Mouse (Mus musculus) hindbrain, embryonic 16.5 days (tissue): ENCODE measurements around the gene Cmas. TPM values are rescaled to one million over a fixed set of nuclear protein-coding genes. Genes with fewer than 3 reads are reported as not detected.
A peak's percentile ranks its signal among the peaks of the same experiment; 100 is the strongest.

Experiments
- ATAC-seq: fragments of 200-750 bp; cut with Nextera tagmentation; 2 replicates; pipeline ENCODE4 v1.8.0; 2017; ENCODE audit warnings: moderate TSS enrichment, moderate library complexity
- H3K27ac ChIP-seq: fragments of 300-500 bp; sonication (generic); 2 replicates; pipeline ENCODE4 v1.5.1; 2014; ENCODE audit warnings: low read depth, mild to moderate bottlenecking, control low read depth, low read length, moderate library complexity
- H3K27me3 ChIP-seq: fragments of 300-500 bp; sonication (generic); replicated peaks from 2 replicates; pipeline ENCODE4 v1.6.1; 2014; ENCODE audit warnings: low read length; ENCODE audit not compliant: control insufficient read depth, insufficient read depth
- H3K36me3 ChIP-seq: fragments of 300-500 bp; sonication (generic); 2 replicates; pipeline ENCODE4 v1.6.1; 2014; ENCODE audit warnings: mild to moderate bottlenecking, low read length, moderate library complexity, mixed read lengths; ENCODE audit not compliant: control insufficient read depth, insufficient read depth
- H3K4me1 ChIP-seq: fragments of 300-500 bp; sonication (generic); 2 replicates; pipeline ENCODE4 v1.6.1; 2014; ENCODE audit warnings: low read depth, low read length; ENCODE audit not compliant: control insufficient read depth, insufficient read depth
- H3K4me2 ChIP-seq: fragments of 300-500 bp; sonication (generic); 2 replicates; pipeline ENCODE4 v1.6.1; 2014; ENCODE audit warnings: mild to moderate bottlenecking, low read length, control low read depth, moderate library complexity
- H3K4me3 ChIP-seq: fragments of 300-500 bp; sonication (generic); 2 replicates; pipeline ENCODE4 v1.5.1; 2014; ENCODE audit warnings: mild to moderate bottlenecking, low read length, control low read depth, moderate library complexity
- H3K9ac ChIP-seq: fragments of 300-500 bp; sonication (generic); 2 replicates; pipeline ENCODE4 v1.6.1; 2014; ENCODE audit warnings: low read depth, mild to moderate bottlenecking, control low read depth, low read length, moderate library complexity
- H3K9me3 ChIP-seq: fragments of 300-500 bp; sonication (generic); 2 replicates; pipeline ENCODE4 v1.6.1; 2014; ENCODE audit warnings: mild to moderate bottlenecking, low read length, moderate library complexity; ENCODE audit not compliant: control insufficient read depth
- WGBS: fragments of 180-500 bp; shearing (Covaris S2); extraction: QIAGEN DNeasy Blood & Tissue Kit; methylation state at CpG from one replicate; pipeline ENCODE4 v1.1.7; 2014; 5-methylcytosine and 5-hydroxymethylcytosine counted together
- polyA plus RNA-seq: library from polyadenylated mRNA; unstranded; fragments of >200 nt; fragmentation: Nextera tagmentation; extraction: Ambion mirVana; gene quantifications from 2 replicates; pipeline ENCODE4 v1.2.1, GENCODE M21; 2015

Gene Cmas
- polyA plus RNA-seq, 1 experiment from 2014 or later: 193 TPM

DNA sequence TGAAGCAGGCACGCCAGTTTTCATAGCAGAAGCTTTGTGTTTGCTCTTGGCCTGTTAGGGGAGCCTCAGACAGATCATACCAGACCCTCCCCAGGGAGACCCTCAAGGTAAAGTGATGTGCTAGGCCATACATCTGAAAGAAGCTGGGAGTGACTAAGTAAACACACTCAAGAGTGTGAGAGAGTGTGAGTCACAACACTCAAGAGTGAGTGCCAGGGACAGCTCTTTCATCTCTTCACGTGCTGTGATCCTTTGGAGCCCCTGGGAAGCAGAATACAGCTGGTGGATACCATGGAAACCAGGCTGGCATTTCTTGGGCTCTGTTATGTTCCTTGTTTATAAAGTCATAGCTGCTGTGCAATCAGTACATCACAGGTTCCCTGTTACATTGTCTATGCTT lies 8.4 kb downstream of the Cmas start:
- H3K27me3 ChIP-seq: no peaks in the 10 kb centered on the region
- 47% methylated on average over 2 of the region's 2 CpGs for WGBS
- peaks cover 24% of the 10 kb centered on the region for H3K36me3 ChIP-seq
- no peaks in the 10 kb centered on the region for H3K4me1 ChIP-seq
- H3K4me3 ChIP-seq: no peak overlapping the region
- H3K4me2 ChIP-seq: no peak overlapping the region
- ATAC-seq: no peak
- no peak overlapping the region for H3K27ac ChIP-seq
- H3K9me3 ChIP-seq: no peaks in the 10 kb centered on the region
- no peak overlapping the region for H3K9ac ChIP-seq

DNA sequence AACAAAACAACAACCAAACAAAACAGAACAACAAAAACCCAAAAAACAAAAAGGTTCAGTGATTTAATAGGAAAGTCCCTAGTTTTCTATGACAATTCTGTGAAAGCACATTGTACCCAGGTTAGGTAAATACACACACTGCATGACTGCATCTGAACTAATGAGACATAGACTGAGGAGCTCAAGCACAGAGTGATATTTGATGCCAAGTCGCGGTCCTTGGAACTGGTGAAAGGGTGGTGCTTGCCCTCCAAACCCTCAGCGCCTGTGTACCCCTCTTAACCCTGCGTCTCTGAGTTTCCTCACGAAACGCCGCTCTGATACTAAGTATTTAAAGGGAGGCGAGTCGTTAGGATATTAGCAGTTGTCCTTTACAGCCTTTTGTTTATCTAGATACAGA lies 10.8 kb downstream of the Cmas start:
- WGBS: 83% methylated on average over 9 of the region's 9 CpGs

DNA sequence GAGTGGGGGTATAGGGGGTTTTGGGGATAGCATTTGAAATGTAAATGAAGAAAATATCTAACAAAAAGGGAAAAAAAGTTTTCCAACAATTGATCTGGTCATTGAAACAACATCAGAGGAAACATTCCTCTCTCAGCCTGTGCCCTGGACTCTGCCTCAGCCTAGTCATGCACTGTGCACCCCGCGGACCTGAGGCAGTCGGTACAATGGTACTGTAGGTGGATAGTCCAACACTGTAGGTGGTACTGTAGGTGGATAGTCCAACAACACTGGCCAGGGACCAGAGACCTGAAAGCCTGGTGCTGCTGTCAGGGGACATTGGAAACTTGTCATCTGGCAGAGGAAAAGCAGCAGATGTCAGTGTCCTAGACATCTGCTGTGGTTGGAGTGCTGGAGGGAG lies 13.4 kb downstream of the Cmas start:
- no peaks in the 10 kb centered on the region for H3K27me3 ChIP-seq
- 92% methylated on average over 3 of the region's 3 CpGs for WGBS
- no peak for ATAC-seq

More for the DNA sequence above, 10.8 kb downstream of the Cmas start:
- Histone ChIP-seq H3K9me3 (no peaks in the 10 kb centered on the region), H3K27ac (no peak overlapping the region), H3K27me3 (no peaks in the 10 kb centered on the region), H3K4me1 (no peaks in the 10 kb centered on the region), H3K4me2 (no peak overlapping the region), H3K36me3 (peaks cover 31% of the 10 kb centered on the region), H3K4me3 (no peak overlapping the region), H3K9ac (no peak overlapping the region)
- ATAC-seq: no peak

GRCm38 (mm10) chr6:142771643-142772042 lies 15.2 kb downstream of the Cmas start:
- Histone ChIP-seq H3K4me3 (no peak overlapping the region), H3K9me3 (no peaks in the 10 kb centered on the region), H3K36me3 (peaks cover 31% of the 10 kb centered on the region), H3K27me3 (no peaks in the 10 kb centered on the region), H3K4me1 (no peaks in the 10 kb centered on the region), H3K4me2 (no peak overlapping the region), H3K9ac (no peak overlapping the region), H3K27ac (no peak overlapping the region)
- 95% methylated on average over 4 of the region's 4 CpGs for WGBS
- no peak for ATAC-seq

More for the DNA sequence above, 13.4 kb downstream of the Cmas start:
- no peak overlapping the region for H3K4me2 ChIP-seq
- H3K9ac ChIP-seq: no peak overlapping the region
- H3K27ac ChIP-seq: no peak overlapping the region
- H3K36me3 ChIP-seq: peaks cover 41% of the 10 kb centered on the region
- no peak overlapping the region for H3K4me3 ChIP-seq
- no peaks in the 10 kb centered on the region for H3K4me1 ChIP-seq
- H3K9me3 ChIP-seq: no peaks in the 10 kb centered on the region

DNA sequence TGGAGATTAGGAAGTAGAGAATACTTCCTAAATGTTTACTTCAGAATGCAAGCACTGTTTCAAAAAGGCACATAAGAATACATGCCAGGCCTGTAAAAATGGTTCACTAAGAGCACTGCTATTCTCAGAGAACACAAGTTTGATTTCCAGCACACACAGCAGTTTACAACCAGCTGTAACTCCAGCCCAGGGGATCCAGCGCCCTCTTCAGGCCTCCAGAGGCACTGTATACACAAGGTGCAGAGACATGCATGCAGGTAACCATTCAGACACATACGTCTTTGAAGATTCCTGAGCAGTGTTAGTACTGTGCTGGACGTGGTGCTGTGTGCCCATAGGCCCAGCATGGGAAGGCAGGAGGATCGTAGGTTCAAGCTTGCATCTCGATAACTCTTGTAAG lies 17.1 kb downstream of the Cmas start:
- Histone ChIP-seq H3K27me3 (no peaks in the 10 kb centered on the region), H3K9me3 (no peaks in the 10 kb centered on the region), H3K36me3 (peaks cover 23% of the 10 kb centered on the region), H3K27ac (no peak overlapping the region), H3K9ac (no peak overlapping the region), H3K4me2 (no peak overlapping the region), H3K4me3 (no peak overlapping the region), H3K4me1 (no peaks in the 10 kb centered on the region)
- 94% methylated on average over 5 of the region's 5 CpGs for WGBS
- ATAC-seq: no peak

DNA sequence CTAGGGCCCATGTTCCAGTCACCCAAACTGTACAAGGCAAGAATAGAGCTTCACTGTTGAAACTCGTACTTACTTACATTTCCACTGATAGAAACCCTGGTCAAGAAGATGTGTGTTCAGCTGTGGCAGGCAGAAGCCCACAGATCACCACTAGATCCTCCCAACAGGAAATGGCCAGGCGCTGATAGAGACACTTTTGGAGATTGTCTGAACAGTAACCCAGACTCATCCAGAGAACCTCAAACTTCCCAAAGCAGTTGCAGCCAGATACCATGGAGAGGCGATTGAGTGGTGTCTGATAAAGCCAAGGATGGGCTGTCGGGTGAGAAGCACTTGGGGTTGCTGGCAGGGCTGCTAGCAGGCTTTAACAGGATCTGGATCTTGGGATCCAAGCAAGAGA lies 20.4 kb downstream of the Cmas start:
- Histone ChIP-seq H3K36me3 (peaks cover 17% of the 10 kb centered on the region), H3K9me3 (no peaks in the 10 kb centered on the region), H3K4me2 (no peak overlapping the region), H3K4me1 (no peaks in the 10 kb centered on the region), H3K9ac (no peak overlapping the region), H3K4me3 (no peak overlapping the region), H3K27me3 (no peaks in the 10 kb centered on the region), H3K27ac (no peak overlapping the region)
- no peak for ATAC-seq
- WGBS: 77% methylated on average over 4 of the region's 4 CpGs

GRCm38 (mm10) chr6:142779045-142779811 lies 22.7 kb downstream of the Cmas start:
- no peak overlapping the region for H3K4me2 ChIP-seq
- H3K4me3 ChIP-seq: no peak overlapping the region
- no peak overlapping the region for H3K9ac ChIP-seq
- no peaks in the 10 kb centered on the region for H3K27me3 ChIP-seq
- ATAC-seq: peak; percentile 81
- no peaks in the 10 kb centered on the region for H3K36me3 ChIP-seq
- H3K27ac ChIP-seq: no peak overlapping the region
- H3K4me1 ChIP-seq: no peaks in the 10 kb centered on the region
- 51% methylated on average over 11 of the region's 11 CpGs for WGBS
- H3K9me3 ChIP-seq: no peaks in the 10 kb centered on the region

- no peak overlapping the region for H3K9ac ChIP-seq
- no peak; the same call in 1 of the 2 replicates for ATAC-seq
- H3K27ac ChIP-seq: no peak overlapping the region
- no peak overlapping the region for H3K4me2 ChIP-seq
- H3K36me3 ChIP-seq: no peaks in the 10 kb centered on the region
- H3K9me3 ChIP-seq: no peaks in the 10 kb centered on the region
- no peak overlapping the region for H3K4me3 ChIP-seq
- H3K4me1 ChIP-seq: no peaks in the 10 kb centered on the region
- 56% methylated on average over 14 of the region's 14 CpGs for WGBS
- no peaks in the 10 kb centered on the region for H3K27me3 ChIP-seq
These were observed 23.5 kb downstream of the Cmas start for GRCm38 (mm10) chr6:142779812-142780573.

- Histone ChIP-seq H3K36me3 (no peaks in the 10 kb centered on the region), H3K27me3 (no peaks in the 10 kb centered on the region), H3K27ac (no peak overlapping the region), H3K9me3 (no peaks in the 10 kb centered on the region), H3K4me2 (no peak overlapping the region), H3K9ac (no peak overlapping the region), H3K4me3 (no peak overlapping the region), H3K4me1 (no peaks in the 10 kb centered on the region)
- no peak for ATAC-seq
- 50% methylated on average over 4 of the region's 4 CpGs for WGBS
These were observed 24.1 kb downstream of the Cmas start for GRCm38 (mm10) chr6:142780574-142781033.
